Mouse (Mus musculus): ENCODE results near the gene Axl. TPM values are rescaled to one million over a fixed set of nuclear protein-coding genes. Genes with fewer than 3 reads are reported as not detected.

Gene Axl
- polyA plus RNA-seq (2021; fragmentation: Nextera tagmentation) = 12.8 and 13.4 TPM in 2 replicates
- long read RNA-seq, experiment 1, full-length matches to known transcripts = 41 of 67 reads
- long read RNA-seq, experiment 1, partial matches to known transcripts = 17 of 67 reads
- long read RNA-seq, experiment 1, other reads (novel, unspliced or antisense) = 9 of 67 reads
- long read RNA-seq, experiment 2, full-length matches to known transcripts = 4 of 9 reads
- long read RNA-seq, experiment 2, partial matches to known transcripts = 2 of 9 reads
- long read RNA-seq, experiment 2, other reads (novel, unspliced or antisense) = 3 of 9 reads

GRCm38 (mm10) chr7:25788220-25789128, at the start of gene Axl:
Gene Axl (minus strand): TSS chr7:25788705.

GRCm38 (mm10) chr7:25816241-25816919, 27.9 kb upstream of the Axl start, which contains the start of gene Cyp2s1:
Gene Cyp2s1 (minus strand): TSS chr7:25816913.

DNA sequence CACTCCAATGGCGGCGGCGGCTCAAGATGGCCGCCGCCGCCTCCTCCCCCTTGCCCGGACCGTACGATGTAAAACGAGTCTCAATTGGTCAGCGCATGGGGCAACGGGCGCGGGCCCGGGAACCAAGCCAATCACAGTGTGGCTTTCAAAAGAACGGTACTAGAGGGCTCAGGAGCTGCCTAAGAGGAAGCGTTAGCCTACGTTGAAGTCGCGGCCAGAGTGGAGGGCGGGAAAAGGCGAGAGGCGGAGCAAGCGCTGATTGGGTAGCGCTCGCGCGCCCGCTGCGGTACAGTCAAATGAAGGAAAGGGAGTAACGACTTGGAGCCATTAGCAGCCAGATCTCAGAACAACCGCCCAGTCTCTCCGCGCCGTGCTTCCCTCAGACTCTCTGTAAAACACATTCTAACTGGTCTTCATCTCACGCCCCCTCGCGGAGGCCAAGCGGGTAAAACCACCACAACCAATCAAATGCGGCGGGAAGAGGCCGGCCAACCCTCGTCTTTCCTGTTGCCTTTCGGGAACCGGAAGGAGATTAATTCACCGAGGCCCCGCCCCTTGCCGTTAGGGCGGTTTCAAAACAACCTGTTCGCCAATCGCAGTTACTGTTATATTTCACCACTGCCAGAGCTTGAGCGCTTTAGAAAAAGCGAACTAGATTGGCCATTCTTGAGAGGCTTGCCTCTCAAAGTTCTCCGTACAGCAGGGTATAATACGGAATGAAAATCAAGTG, 33.6 kb downstream of the Axl start, which contains the start of gene Hnrnpul1:
Gene Hnrnpul1, minus strand, starts transcription at position 20 of the 730 bp plus-strand sequence.

GRCm38 (mm10) chr7:25718788-25719417, 69.6 kb downstream of the Axl start, which contains the start of gene Ccdc97:
Gene Ccdc97 (minus strand): TSS chr7:25719088.

Other genes with a start within 250 kb of the Axl start
- 0.23 and 0.42 TPM in 2 replicates for gene Ceacam2, start 248.8 kb downstream of the Axl start, polyA plus RNA-seq (2021; fragmentation: Nextera tagmentation)
- 0.16 and 0.23 TPM in 2 replicates for gene Erich4, start 172.8 kb downstream of the Axl start, polyA plus RNA-seq (2021; fragmentation: Nextera tagmentation)
- 43.8 and 58.7 TPM in 2 replicates for gene Dmac2, start 169.3 kb downstream of the Axl start, polyA plus RNA-seq (2021; fragmentation: Nextera tagmentation)
- 0.31 and 0.63 TPM in 2 replicates for gene B3gnt8, start 162.1 kb downstream of the Axl start, polyA plus RNA-seq (2021; fragmentation: Nextera tagmentation)
- 22.9 and 33.7 TPM in 2 replicates for gene Bckdha, start 129.7 kb downstream of the Axl start, polyA plus RNA-seq (2021; fragmentation: Nextera tagmentation)
- 32.8 and 35.4 TPM in 2 replicates for gene Exosc5, start 129.5 kb downstream of the Axl start, polyA plus RNA-seq (2021; fragmentation: Nextera tagmentation)
- gene Tmem91, start 113.5 kb downstream of the Axl start, polyA plus RNA-seq (2021; fragmentation: Nextera tagmentation) = 29.4 and 35.8 TPM in 2 replicates
- gene B9d2, start 107.9 kb downstream of the Axl start, polyA plus RNA-seq (2021; fragmentation: Nextera tagmentation) = 39.3 and 53.3 TPM in 2 replicates
- gene Tgfb1, start 101.7 kb downstream of the Axl start, polyA plus RNA-seq (2021; fragmentation: Nextera tagmentation) = 0.48 and 2.1 TPM in 2 replicates
- 36.4 and 47.3 TPM in 2 replicates for gene Ccdc97, start 69.6 kb downstream of the Axl start, polyA plus RNA-seq (2021; fragmentation: Nextera tagmentation)
- 8.3 and 23.6 TPM in 2 replicates for gene Hnrnpul1, start 33.9 kb downstream of the Axl start, polyA plus RNA-seq (2021; fragmentation: Nextera tagmentation)
- gene Cyp2s1, start 28.2 kb upstream of the Axl start, polyA plus RNA-seq (2021; fragmentation: Nextera tagmentation) = 2.5 TPM in 2 replicates
- not detected in 2 replicates for gene Cyp2b10, start 108.9 kb upstream of the Axl start, polyA plus RNA-seq (2021; fragmentation: Nextera tagmentation)